13 mouse cellular contexts compared by ENCODE assay signal in the genomic region with DNA sequence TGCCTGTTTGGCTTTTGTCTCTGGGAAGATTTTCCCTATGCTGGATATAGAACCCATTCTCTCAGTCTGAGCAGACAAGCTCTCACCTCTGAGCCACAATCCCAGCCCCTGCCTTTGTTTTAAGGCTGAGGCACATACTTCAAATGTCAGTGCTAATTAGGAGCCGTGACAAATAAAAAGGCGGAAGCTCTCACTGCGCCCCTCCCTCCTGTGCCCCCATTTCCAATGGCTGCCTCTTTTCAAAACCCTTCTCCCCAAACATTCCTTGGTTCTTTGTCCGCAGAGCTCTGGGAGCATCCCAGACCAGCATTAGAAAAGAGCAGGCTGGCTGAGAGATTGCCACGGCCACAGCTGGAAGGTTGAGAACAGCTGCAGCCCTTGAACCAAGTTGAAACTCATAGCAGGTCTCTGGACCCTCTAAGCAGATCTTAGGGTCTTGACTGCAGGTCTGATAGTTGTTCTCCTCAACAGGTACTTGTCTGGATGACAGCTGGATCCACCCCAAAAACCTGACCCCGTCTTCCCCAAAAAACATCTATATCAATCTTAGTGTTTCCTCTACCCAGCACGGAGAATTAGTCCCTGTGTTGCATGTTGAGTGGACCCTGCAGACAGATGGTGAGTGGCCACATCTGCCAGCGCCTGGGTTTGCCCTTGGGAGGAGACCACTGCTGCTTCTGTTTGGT. TPM values are rescaled to one million over a fixed set of nuclear protein-coding genes. Genes with fewer than 3 reads are reported as not detected.
DNase-seq lines count a peak whose midpoint lies in the region; ATAC-seq lines count a peak whose summit lies in the region.
"Had no signal": no experiment of that assay in that cellular context is flagged by ENCODE, and none has a peak within 500 bp of the region (broad histone marks: within the 10 kb centered on the region; RNA-seq: fewer than 3 reads in every experiment).

No protein-coding gene starts in this region.

- H3K9ac ChIP-seq in neural tube, embryonic 11.5 days (ENCODE audit: low read length): no peak overlapping the region; the same call in 1 of the 2 replicates
- H3K9ac ChIP-seq in hindbrain, embryonic 15.5 days: no peak overlapping the region
- H3K9ac ChIP-seq: stomach, embryonic 15.5 days had no signal

- ATAC-seq in neural tube, embryonic 11.5 days (ENCODE audit: insufficient read depth, low FRiP score, low TSS enrichment): peak; percentile 43
- ATAC-seq in hindbrain, embryonic 15.5 days (ENCODE audit: low FRiP score, low read depth): no peak; the same call in 1 of the 2 replicates
- ATAC-seq in megakaryocyte-erythroid progenitor cell, adult 5-6 weeks (replicated peaks; ENCODE audit: low FRiP score, low TSS enrichment, poor library complexity, severe bottlenecking): no peak

- no peaks in the 10 kb centered on the region for H3K9me3 ChIP-seq in neural tube, embryonic 11.5 days (ENCODE audit: control insufficient read depth, low read length)
- no peaks in the 10 kb centered on the region for H3K9me3 ChIP-seq in embryonic facial prominence, embryonic 10.5 days
- H3K9me3 ChIP-seq in hindbrain, embryonic 15.5 days: no peaks in the 10 kb centered on the region
- H3K9me3 ChIP-seq: embryonic facial prominence, embryonic 13.5 days; stomach, embryonic 15.5 days had no signal

- no peaks in the 10 kb centered on the region for H3K27me3 ChIP-seq in neural tube, embryonic 11.5 days (ENCODE audit: control insufficient read depth, insufficient read depth, low read length)
- no peaks in the 10 kb centered on the region for H3K27me3 ChIP-seq in embryonic facial prominence, embryonic 10.5 days (replicated peaks; ENCODE audit: low read depth, poor library complexity, severe bottlenecking)
- no peaks in the 10 kb centered on the region for H3K27me3 ChIP-seq in hindbrain, embryonic 15.5 days
- H3K27me3 ChIP-seq: embryonic facial prominence, embryonic 13.5 days; stomach, embryonic 15.5 days had no signal

- no peak overlapping the region for H3K4me3 ChIP-seq in neural tube, embryonic 11.5 days (ENCODE audit: low read depth, low read length)
- H3K4me3 ChIP-seq in embryonic facial prominence, embryonic 10.5 days: no peak overlapping the region
- H3K4me3 ChIP-seq in hindbrain, embryonic 15.5 days: no peak overlapping the region
- H3K4me3 ChIP-seq: embryonic facial prominence, embryonic 13.5 days; stomach, embryonic 15.5 days had no signal

- H3K36me3 ChIP-seq in neural tube, embryonic 11.5 days (ENCODE audit: control insufficient read depth, insufficient read depth, low read length): no peaks in the 10 kb centered on the region
- no peaks in the 10 kb centered on the region for H3K36me3 ChIP-seq in embryonic facial prominence, embryonic 10.5 days (replicated peaks)
- no peaks in the 10 kb centered on the region for H3K36me3 ChIP-seq in hindbrain, embryonic 15.5 days
- H3K36me3 ChIP-seq: embryonic facial prominence, embryonic 13.5 days; stomach, embryonic 15.5 days had no signal

- WGBS in neural tube, embryonic 11.5 days: 16% methylated on average over 8 of the region's 8 CpGs
- 25% methylated on average over 8 of the region's 8 CpGs for WGBS in embryonic facial prominence, embryonic 10.5 days
- WGBS in hindbrain, embryonic 15.5 days: 14% methylated on average over 8 of the region's 8 CpGs

- no peak overlapping the region for H3K4me2 ChIP-seq in neural tube, embryonic 11.5 days (ENCODE audit: low read depth)
- peak overlapping the region; percentile 12; the same call in 1 of the 2 replicates for H3K4me2 ChIP-seq in hindbrain, embryonic 15.5 days
- H3K4me2 ChIP-seq: embryonic facial prominence, embryonic 13.5 days; stomach, embryonic 15.5 days had no signal

- H3K4me1 ChIP-seq in neural tube, embryonic 11.5 days (ENCODE audit: control insufficient read depth, insufficient read depth, low read length): peaks cover 7% of the 10 kb centered on the region
- peaks cover 28% of the 10 kb centered on the region for H3K4me1 ChIP-seq in embryonic facial prominence, embryonic 10.5 days
- H3K4me1 ChIP-seq in hindbrain, embryonic 15.5 days (replicated peaks): peaks cover 23% of the 10 kb centered on the region
- H3K4me1 ChIP-seq: stomach, embryonic 15.5 days had no signal

- H3K27ac ChIP-seq in neural tube, embryonic 11.5 days (ENCODE audit: low read depth, low read length): peak overlapping the region; percentile 76
- H3K27ac ChIP-seq in embryonic facial prominence, embryonic 10.5 days (replicated peaks): peak overlapping the region; percentile 70
- H3K27ac ChIP-seq in hindbrain, embryonic 15.5 days (replicated peaks): peak overlapping the region; percentile 69
- H3K27ac ChIP-seq: embryonic facial prominence, embryonic 13.5 days; stomach, embryonic 15.5 days had no signal

- DNase-seq in neural tube, embryonic 11.5 days (ENCODE audit: low spot score): peak; percentile 40
- no peak for DNase-seq in neural tube, embryonic 10.5 days (ENCODE audit: extremely low spot score, low spot score)
- no peak for DNase-seq in embryonic facial prominence, embryonic 10.5 days (ENCODE audit: low spot score)
- DNase-seq in retina, embryonic 14.5 days (ENCODE audit: low spot score): peak; percentile 61
- no peak for DNase-seq in kidney, adult 8-10 months
- DNase-seq in cerebellum, adult 9-10 months: no peak
- DNase-seq: right cerebral cortex, adult 18-20 months had no signal

RNA-seq across cellular contexts. Expression of gene Il17ra, which starts 9.6 kb away (rescaled TPM):
- polyA plus RNA-seq in neural tube, embryonic 11.5 days (2014; fragmentation: Nextera tagmentation; extraction: Ambion mirVana): 1.8 and 2.2 TPM in 2 replicates
- polyA plus RNA-seq in embryonic facial prominence, embryonic 10.5 days (2016; fragmentation: Nextera tagmentation; extraction: Ambion mirVana): 3.1 and 3.7 TPM in 2 replicates
- 5.7 and 6.0 TPM in 2 replicates for polyA plus RNA-seq in hindbrain, embryonic 15.5 days (2015; fragmentation: Nextera tagmentation; extraction: Ambion mirVana)
- 34.5 and 40.8 TPM in 2 replicates for total RNA-seq in megakaryocyte-erythroid progenitor cell, adult 5-6 weeks (2014; fragmentation: Nextera tagmentation)
- 30.4 and 45.9 TPM in 2 replicates for total RNA-seq in megakaryocyte-erythroid progenitor cell, adult 5-6 weeks (2017)

RNA-seq across cellular contexts. Expression of gene Tmem121b, which starts 21.0 kb away (rescaled TPM):
- 0.85 and 0.92 TPM in 2 replicates for polyA plus RNA-seq in neural tube, embryonic 11.5 days (2014; fragmentation: Nextera tagmentation; extraction: Ambion mirVana)
- polyA plus RNA-seq in embryonic facial prominence, embryonic 10.5 days (2016; fragmentation: Nextera tagmentation; extraction: Ambion mirVana): 0.18 and 0.25 TPM in 2 replicates
- 2.9 and 3.5 TPM in 2 replicates for polyA plus RNA-seq in hindbrain, embryonic 15.5 days (2015; fragmentation: Nextera tagmentation; extraction: Ambion mirVana)
- not detected in 2 replicates for total RNA-seq in megakaryocyte-erythroid progenitor cell, adult 5-6 weeks (2014; fragmentation: Nextera tagmentation)
- not detected in 2 replicates for total RNA-seq in megakaryocyte-erythroid progenitor cell, adult 5-6 weeks (2017)
- total RNA-seq: megakaryocyte, adult 5-6 weeks; MEL had no signal

RNA-seq across cellular contexts. Expression of gene Hdhd5, which starts 58.5 kb away (rescaled TPM):
- polyA plus RNA-seq in neural tube, embryonic 11.5 days (2014; fragmentation: Nextera tagmentation; extraction: Ambion mirVana): 15.7 and 16.8 TPM in 2 replicates
- 22.9 and 24.0 TPM in 2 replicates for polyA plus RNA-seq in embryonic facial prominence, embryonic 10.5 days (2016; fragmentation: Nextera tagmentation; extraction: Ambion mirVana)
- 15.4 and 15.6 TPM in 2 replicates for polyA plus RNA-seq in hindbrain, embryonic 15.5 days (2015; fragmentation: Nextera tagmentation; extraction: Ambion mirVana)
- 18.5 and 24.8 TPM in 2 replicates for total RNA-seq in megakaryocyte-erythroid progenitor cell, adult 5-6 weeks (2014; fragmentation: Nextera tagmentation)
- 10.1 and 18.1 TPM in 2 replicates for total RNA-seq in megakaryocyte-erythroid progenitor cell, adult 5-6 weeks (2017)

Comparison
In these comparisons a context has a peak if more than half of its experiments do, and no peak if none do; other contexts are left out.
1. DNase-seq: peak in neural tube, embryonic 11.5 days (single experiment) and retina, embryonic 14.5 days (single experiment); none in neural tube, embryonic 10.5 days (single experiment), embryonic facial prominence, embryonic 10.5 days (single experiment), kidney, adult 8-10 months (0 of 2) and cerebellum, adult 9-10 months (single experiment).
2. Peak in every context shown above with its lines, with median percentiles within 50 percentile points of each other: H3K27ac ChIP-seq.